Mouse (Mus musculus) thymus, postnatal 36 days (tissue): ENCODE measurements around the gene Espl1.

Experiments used
- DNase-seq, 2 experiments: peaks; one replicate each; pipeline ENCODE4 v3.0.0; 2022; ENCODE audit warnings: mixed read lengths in 2 of 2

Gene Espl1

GRCm38 (mm10) chr15:102278726-102279091 lies 17.4 kb upstream of the Espl1 start:
- peak in 1 of 2 experiments; percentile 31 for DNase-seq

GRCm38 (mm10) chr15:102279092-102279782 lies 16.8 kb upstream of the Espl1 start, which contains the start of gene Mfsd5:
Gene Mfsd5, plus strand, starts transcription at chr15:102279454.
- DNase-seq, result peak; percentile 84 to 89

GRCm38 (mm10) chr15:102279783-102280520 lies 16.1 kb upstream of the Espl1 start:
- DNase-seq, result peak in 1 of 2 experiments; percentile 15

- DNase-seq, result no peak
These were observed 15.4 kb upstream of the Espl1 start for GRCm38 (mm10) chr15:102280623-102281022.

- DNase-seq, result no peak
These were observed 13.4 kb upstream of the Espl1 start for GRCm38 (mm10) chr15:102282463-102283292.

GRCm38 (mm10) chr15:102283648-102284047 lies 12.4 kb upstream of the Espl1 start:
- no peak for DNase-seq

- no peak for DNase-seq
These were observed 8.7 kb upstream of the Espl1 start for GRCm38 (mm10) chr15:102287395-102287794.

- no peak for DNase-seq
These were observed 421 bp downstream of the Espl1 start for GRCm38 (mm10) chr15:102296368-102297006.

GRCm38 (mm10) chr15:102302542-102302941 lies 6.5 kb downstream of the Espl1 start:
- no peak for DNase-seq

- DNase-seq, result no peak
These were observed 12.7 kb downstream of the Espl1 start for GRCm38 (mm10) chr15:102308717-102309116.

GRCm38 (mm10) chr15:102310074-102310845 lies 14.2 kb downstream of the Espl1 start:
- no peak for DNase-seq

- DNase-seq, result no peak
These were observed 15.4 kb downstream of the Espl1 start for GRCm38 (mm10) chr15:102311489-102311888.

GRCm38 (mm10) chr15:102315292-102315691 lies 19.2 kb downstream of the Espl1 start:
- no peak for DNase-seq

GRCm38 (mm10) chr15:102316263-102316662 lies 20.2 kb downstream of the Espl1 start:
- peak; percentile 53 to 66 for DNase-seq

- no peak for DNase-seq
These were observed 28.8 kb downstream of the Espl1 start for GRCm38 (mm10) chr15:102324654-102325473.

GRCm38 (mm10) chr15:102326022-102326576 lies 30.0 kb downstream of the Espl1 start, which contains the start of gene Pfdn5:
Gene Pfdn5, plus strand, starts transcription at chr15:102326116.
- DNase-seq, result peak; percentile 82 to 83

- DNase-seq, result no peak
These were observed 30.8 kb downstream of the Espl1 start for GRCm38 (mm10) chr15:102326892-102327291.

GRCm38 (mm10) chr15:102331610-102332015 lies 35.5 kb downstream of the Espl1 start, which contains the start of gene Myg1:
Gene Myg1, plus strand, starts transcription at chr15:102331709.
- DNase-seq, result peak; percentile 75 to 83

GRCm38 (mm10) chr15:102335254-102335653 lies 39.2 kb downstream of the Espl1 start:
- DNase-seq, result no peak

- DNase-seq, result peak in 1 of 2 experiments; percentile 36
These were observed 39.9 kb downstream of the Espl1 start for GRCm38 (mm10) chr15:102335925-102336324.
